Mouse (Mus musculus): Measurements from ENCODE around the gene Cebpg.

Gene Cebpg

GRCm38 (mm10) chr7:35053161-35053560 is 3.2 kb downstream of the Cebpg start:
- no peak for DNase-seq (ENCODE audit: low spot score)

- DNase-seq (ENCODE audit: low spot score) = no peak
Observed at GRCm38 (mm10) chr7:35050540-35050939, 5.8 kb downstream of the Cebpg start.

- DNase-seq (ENCODE audit: low spot score) = no peak
Observed at GRCm38 (mm10) chr7:35046091-35046490, 10.3 kb downstream of the Cebpg start.

DNA sequence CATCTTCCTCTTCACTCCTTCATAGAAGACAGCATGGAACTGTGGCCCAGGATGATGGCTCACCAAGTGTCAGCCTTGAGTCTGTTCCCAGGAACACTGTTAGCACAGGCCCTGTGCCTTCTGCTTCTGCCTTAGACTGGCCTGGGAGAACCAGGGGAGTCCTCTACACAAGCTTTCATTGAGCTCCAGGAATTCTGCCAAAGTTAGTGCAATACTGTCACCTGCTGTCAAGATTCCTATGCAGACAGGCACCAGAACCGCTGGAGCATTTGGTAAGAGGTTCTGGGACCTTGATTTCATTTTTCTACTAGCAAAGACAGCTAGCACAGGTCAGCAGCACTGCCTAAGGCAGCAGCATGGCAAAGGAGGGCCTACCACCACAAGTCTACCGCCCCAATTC is 11.7 kb downstream of the Cebpg start:
- no peak for DNase-seq (ENCODE audit: low spot score)

- no peak for DNase-seq (ENCODE audit: low spot score)
Observed at GRCm38 (mm10) chr7:35043266-35043817, 13.0 kb downstream of the Cebpg start.

DNA sequence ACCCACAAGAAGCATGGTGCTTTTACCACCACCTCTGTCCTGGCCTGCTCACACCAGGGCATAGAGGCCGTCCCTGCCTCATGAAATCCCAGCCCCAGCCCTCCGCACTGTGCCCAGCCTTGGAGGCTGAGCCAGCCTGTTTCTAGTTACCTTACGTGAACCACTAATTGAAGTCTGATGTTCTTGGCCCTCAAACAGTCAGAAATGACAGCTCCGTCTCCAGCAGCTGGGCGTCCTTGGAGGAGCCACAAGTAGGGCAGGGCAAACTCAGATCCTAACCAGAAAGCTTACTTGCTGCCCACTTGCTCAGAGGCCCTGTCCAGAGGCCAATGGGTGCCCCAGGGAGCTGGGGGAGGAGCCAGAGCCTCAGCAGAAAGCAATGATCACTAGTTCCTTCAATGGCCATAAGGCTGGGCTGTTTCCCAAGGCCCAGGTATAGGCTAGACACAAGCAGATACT is 13.6 kb downstream of the Cebpg start:
- peak; percentile 55 for DNase-seq (ENCODE audit: low spot score)

GRCm38 (mm10) chr7:35042209-35042554 is 14.2 kb downstream of the Cebpg start:
- no peak for DNase-seq (ENCODE audit: low spot score)

- DNase-seq (ENCODE audit: low spot score) = no peak
Observed at GRCm38 (mm10) chr7:35041286-35042208, 14.8 kb downstream of the Cebpg start.

- DNase-seq (ENCODE audit: low spot score) = no peak
Observed at GRCm38 (mm10) chr7:35040176-35040972, 16.0 kb downstream of the Cebpg start.

GRCm38 (mm10) chr7:35037408-35037807 is 19.0 kb downstream of the Cebpg start:
- no peak for DNase-seq (ENCODE audit: low spot score)

GRCm38 (mm10) chr7:35036266-35036731 is 20.1 kb downstream of the Cebpg start:
- DNase-seq (ENCODE audit: low spot score) = no peak

- no peak for DNase-seq (ENCODE audit: low spot score)
Observed at GRCm38 (mm10) chr7:35035565-35035964, 20.8 kb downstream of the Cebpg start.

DNA sequence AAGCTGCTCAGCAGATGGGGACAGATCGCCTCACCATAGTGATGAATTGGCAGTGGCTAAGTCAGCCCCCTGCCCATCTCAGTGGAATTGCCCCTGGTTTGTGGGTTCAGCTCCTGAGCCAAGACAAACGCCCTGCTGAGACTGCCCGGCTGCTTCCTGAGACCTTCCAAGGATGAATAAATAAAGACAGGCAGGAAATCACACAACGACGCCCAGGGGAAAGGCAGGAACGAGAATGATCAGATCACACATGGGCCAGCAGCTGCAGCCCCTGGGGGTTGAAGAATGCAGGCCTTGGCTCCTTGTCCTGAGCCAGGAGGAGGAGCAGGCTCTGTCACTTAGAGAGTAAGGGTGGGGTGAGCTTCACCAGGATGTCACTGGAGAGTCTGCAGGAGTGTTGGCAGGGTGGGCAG is 21.2 kb downstream of the Cebpg start:
- DNase-seq (ENCODE audit: low spot score) = peak; percentile 13

DNA sequence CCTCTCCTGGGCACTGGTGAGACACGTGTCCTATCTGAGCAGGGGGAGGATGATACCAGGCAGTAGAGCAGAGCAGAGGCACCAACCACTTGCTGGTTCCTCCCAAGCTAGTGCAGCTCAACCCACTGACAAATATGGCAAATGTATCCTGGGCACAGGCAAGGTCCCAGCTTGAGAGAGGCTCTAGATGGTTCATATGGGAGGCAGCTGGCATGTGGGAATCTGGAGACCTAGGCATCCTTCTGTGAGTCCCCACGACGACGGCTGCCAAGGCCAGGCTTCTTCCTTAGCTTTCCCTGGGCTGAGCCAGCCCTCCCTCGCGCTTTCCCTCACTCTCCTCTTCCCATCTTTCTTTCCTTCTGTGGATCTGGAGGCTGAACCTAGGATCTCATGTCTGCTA is 25.8 kb downstream of the Cebpg start:
- no peak for DNase-seq (ENCODE audit: low spot score)

DNA sequence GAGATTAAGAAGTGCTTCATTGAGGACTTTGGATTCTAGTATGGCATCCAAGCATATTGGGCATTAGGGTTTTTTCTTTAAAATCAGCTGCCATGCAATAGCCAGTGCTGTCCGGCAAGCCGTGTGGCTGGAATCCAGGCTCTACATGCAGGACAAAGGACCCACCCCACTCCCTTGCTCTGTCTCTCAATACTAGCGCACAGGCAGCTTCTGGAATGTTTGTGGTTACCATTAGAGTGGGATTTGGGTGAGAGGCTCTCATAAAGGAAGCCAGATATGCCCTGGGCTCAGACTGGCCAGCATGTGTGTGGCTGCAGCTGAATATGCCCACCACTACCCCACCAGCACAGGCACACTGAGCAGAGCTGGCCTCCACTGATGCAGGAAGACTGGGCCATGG is 26.7 kb downstream of the Cebpg start:
- no peak for DNase-seq (ENCODE audit: low spot score)

GRCm38 (mm10) chr7:35029228-35029627 is 27.1 kb downstream of the Cebpg start:
- no peak for DNase-seq (ENCODE audit: low spot score)

GRCm38 (mm10) chr7:35028559-35028958 is 27.8 kb downstream of the Cebpg start:
- DNase-seq (ENCODE audit: low spot score) = no peak

- DNase-seq (ENCODE audit: low spot score) = no peak
Observed at GRCm38 (mm10) chr7:35027801-35028420, 28.5 kb downstream of the Cebpg start.

DNA sequence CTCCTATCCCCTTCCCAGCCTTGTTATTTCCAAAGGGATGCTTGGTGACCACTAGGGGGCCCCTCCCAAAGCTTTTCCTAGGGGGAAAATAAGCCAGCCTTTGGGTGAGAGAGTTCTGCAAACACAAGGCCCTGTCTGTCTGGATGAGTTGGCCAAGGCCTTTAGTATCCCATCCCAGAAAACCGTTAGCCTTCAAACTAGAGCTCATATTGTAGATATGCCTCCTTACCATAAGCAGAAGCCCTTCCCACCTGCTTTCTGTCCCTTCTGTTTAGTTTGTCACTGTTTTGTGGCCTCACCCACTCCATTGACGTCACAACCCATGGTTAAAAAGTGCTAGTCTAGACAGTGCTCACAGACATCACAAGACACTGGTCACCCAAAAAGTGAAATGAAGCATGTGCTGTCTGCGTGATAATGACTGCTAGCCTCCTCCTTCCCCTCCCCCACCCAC is 29.5 kb downstream of the Cebpg start:
- peak; percentile 21 for DNase-seq (ENCODE audit: low spot score)

DNA sequence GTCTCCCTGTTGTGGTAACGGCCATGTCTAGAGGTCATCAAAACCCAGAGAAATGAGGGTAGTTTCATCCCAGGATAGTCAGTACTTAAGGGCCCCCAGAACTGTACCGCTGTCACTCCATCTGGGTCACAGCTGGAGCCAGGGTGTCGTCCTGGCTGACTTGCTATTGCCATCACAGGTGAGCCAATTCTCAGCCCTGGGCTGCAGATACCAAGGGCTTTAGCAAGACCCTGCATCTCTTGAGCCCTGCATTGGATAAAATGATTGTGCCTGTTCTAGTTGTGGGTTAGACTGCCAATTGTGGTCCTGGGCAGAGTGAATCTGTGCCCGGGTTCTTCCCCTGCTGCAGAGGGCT is 30.1 kb downstream of the Cebpg start:
- DNase-seq (ENCODE audit: low spot score) = no peak

DNA sequence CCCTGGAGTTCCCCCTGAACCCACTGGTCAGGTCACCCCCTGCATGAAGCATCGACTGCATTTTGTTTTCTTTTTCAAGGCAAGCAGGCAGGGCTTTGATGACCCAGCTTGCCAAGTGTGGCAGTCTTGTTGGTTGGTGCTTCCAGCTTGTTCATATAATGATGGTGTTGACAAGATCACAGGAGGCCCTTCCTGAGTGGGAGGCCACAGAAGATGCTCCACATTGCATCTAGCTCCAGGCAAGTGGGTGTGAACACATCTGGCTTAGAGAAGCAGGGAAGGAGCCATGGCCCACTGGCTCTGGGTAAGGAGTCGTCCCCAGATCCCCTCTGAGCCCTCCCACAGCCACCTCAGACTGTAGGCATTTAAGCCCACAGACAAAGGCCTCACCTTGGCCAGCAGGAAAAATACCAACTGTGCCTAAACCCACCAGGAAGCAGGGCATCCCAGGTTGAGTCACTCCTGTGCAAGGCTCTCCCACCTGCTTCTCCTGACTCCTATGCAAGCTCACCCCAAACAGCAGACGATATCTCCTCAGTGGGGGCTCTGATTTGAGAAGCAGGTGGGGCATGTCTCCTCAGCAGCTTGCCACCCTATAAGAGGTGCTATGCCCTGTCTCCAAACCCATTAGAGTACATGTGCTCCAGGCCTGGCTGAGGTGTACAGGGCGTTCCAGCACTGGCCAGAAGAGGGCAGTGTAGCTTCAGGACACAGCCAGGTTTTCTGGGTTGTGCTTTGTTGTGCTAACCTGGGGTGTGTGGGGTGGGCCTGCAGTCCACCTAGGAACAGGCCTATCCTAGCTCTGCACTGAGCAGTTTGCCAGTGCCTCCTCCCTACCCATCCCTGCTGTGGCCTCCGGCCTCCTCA is 30.7 kb downstream of the Cebpg start:
- DNase-seq (ENCODE audit: low spot score) = peak; percentile 85

Data from embryo, embryonic 10 days (tissue).